Mouse (Mus musculus): ENCODE measurements at regions not wholly inside any gene's neighbourhood (a gene's known extent, or its start where the extent isn't known, plus 50 kb on each side); places are given as distances from the start of the nearest gene placed in this dataset.

DNA sequence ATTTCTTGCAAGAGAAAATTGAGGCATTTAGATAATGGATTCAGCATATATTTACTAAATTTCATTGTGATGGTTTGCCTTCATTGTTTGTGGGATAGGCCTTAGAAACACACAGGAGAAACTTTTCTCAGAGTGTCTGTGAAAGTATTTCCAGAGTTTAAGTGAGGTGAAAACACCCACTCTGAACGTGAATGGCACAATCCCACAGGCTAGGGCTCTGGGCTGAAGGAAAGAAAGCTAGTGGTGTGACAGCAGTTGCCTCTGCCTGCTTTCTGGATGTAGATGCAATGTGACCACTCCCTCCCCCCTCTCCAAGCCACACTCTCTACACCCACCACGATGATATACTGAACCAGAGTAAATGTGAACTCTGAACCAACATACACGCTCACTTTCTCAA, 672.4 kb upstream of the Tbl1xr1 start:
- ATAC-seq = no peak

DNA sequence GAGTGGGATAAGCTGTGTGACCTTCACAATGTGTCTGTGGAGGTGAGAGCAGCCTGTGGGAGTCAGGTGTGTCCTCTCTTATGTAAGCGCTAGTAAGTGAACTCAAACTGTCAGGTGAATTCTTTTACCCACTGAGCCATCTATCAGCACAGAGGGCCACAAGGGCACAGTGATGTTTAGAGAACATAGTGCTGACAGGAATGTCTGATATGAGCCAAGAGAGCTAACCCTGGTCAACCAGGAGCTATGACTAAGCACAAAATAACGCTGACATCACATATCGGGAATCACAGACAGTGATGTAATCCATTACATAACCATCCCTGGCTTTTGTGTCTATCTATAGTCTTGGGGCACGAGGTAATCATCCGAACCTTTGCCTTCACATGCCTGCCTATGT, 669.4 kb upstream of the Tbl1xr1 start:
- no peak for ATAC-seq

DNA sequence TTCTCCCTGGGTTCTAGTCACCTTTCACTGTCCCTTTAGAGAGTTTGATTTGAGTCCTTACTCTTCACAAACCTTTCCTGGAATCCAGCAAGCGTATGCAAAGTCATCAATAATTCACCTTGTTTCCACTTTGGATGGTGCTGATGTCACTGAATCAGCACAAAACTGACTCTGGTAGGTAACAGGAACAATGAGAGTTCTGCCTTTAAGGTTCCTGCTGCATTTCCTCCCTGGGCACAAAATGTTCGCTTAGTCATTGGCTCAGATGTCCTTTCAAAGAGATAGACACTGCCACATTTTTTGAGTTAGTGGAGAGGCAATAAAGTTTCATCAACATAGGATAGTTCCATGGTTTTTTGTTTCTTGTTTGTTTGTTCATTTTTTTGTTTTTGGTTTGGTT, 664.4 kb upstream of the Tbl1xr1 start:
- no peak for ATAC-seq

DNA sequence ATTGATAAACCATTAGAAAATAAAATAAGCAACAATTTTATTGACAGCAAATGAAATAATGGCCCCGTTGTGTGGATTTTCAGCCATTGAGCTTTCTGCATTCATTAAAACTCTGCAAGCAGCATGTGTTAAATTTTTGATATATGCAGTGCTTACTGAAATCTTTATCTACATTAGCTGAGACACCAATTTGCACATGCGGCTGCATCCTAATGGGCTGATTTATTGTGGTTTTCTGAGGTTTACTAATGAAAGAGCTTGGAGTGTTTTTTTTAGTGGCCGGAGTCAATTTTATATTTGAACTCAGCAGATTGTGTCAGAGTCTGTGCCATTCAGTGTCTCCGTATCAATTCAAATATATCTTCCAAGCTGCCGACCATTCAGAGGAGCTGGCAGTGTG, 653.3 kb upstream of the Tbl1xr1 start:
- no peak for ATAC-seq

DNA sequence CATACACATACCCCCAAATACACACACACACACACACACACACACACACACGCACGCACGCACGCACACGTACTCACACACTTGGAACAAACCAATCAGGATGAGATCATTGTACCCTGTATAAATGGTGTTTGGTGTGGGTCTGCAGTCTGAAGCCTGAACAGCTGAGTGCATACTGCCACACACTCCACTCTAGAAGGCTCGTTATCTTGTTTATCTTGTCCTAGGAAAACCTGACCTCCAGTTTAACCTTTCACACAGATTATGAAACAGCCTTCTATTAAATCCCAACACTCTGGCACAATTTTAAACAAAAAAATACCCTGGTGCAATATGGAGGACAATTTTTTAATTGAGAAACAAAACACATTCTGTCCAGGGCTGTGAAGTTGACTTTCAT, 649.9 kb upstream of the Tbl1xr1 start:
- ATAC-seq = no peak

DNA sequence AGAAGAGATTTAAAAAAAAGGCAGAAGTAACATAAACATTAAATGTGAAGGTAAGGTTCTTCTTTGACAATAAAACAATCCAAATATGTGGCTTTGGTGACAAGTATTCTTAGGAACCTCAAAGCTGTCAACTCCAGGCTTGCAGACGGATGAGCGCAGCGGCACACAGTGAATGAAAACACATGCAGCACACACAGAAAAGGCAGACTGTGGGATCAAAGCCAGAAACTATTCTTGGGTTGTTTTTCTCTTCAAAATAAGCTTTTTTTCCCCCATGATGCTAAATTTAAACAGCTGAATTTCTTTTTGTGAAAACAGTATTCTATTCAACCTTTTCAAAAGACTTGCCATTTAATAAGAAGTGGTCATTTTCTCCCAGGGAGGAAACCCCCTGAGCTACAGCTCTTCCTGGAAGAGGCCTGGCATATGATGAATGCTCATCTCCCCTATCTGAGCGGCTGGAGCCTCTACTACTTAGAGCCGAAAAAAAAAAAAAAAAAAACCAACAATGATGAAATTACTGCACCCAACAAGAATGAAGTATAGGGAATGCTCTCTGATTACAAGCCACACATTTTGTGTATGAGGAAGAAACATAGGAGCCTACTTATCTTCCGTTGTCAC, 648.9 kb upstream of the Tbl1xr1 start:
- no peak for ATAC-seq

DNA sequence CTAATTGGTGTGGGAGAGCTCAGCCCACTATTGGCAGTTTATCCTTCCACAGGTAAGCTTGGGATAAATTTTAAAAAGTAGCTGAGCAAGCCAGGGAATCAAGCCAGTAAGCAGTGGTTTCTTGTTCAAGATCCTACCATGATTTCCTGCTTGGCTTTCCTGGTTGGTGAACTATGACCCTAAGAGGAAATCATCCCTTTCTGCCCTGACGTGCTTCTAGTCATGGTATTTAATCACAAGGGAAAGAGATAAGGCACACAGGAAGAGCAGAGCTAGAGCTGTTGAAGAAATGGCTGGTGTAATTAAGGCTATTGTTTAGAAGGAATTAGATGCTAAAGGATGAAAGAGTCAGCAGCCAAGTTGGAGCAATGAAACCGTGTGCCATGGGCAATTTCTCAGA, 648.3 kb upstream of the Tbl1xr1 start:
- ATAC-seq = no peak

DNA sequence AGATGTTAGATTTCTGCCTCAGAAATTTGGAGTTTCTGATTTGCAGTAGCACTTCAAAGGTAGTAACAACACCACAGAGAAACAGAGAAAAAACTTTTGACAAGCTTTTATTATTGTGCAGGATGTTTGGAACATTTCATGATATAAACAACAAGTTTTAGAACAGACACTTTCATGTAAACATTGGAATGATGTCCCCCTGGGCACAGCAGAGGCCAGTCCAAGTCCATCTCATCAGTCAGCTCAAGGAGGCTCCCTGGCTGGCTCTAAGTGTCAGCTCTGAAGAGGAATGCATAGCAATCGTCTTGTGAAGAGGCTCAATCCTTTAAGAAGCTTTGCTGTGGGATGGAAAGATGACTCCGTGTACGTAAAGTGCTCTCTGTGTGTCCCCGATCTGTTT, 612.2 kb upstream of the Tbl1xr1 start:
- no peak for ATAC-seq

DNA sequence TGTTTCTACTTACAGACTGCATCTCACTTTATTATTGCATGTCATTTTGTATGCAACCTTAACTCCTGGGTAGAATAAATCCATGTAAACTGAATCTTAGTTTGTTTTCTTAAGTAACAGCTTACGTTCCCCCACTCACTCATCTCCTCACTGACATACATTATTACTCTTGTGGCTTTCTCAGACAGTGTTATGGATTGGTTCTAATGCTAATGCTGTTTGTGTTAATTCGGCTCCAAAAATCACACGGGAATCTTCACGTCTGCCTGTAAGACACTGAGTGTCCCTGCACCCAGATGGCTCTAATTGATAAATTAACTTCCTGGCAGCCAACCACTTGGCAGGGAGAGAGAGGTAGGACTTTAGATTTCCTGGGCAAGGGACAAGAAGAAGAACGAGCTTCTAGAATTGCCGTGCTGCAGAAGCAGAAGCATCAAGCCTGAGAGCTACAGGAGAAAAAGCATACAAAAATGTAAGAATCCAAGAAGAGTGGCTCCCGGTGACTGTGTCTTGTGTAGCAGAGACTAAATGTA, 610.3 kb upstream of the Tbl1xr1 start:
- no peak for ATAC-seq

DNA sequence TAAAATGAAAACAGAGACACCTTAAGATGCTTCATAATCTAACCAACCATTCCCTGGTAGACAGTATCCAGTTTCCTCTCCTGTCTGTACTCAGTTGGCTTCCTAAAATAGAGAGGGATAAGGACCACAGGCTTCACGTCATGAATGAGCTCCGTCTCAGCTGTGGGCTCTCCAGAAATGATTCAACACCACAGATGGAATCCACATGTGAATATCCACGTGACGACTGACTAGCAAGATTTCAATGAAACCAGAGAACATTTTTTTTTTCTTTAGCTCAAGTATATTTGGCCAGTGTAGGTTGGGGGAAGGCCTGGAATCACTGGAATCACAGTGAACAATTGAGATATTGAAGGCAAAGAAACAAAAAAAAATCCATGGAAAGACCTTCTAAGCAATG, 599.1 kb upstream of the Tbl1xr1 start:
- ATAC-seq = no peak

DNA sequence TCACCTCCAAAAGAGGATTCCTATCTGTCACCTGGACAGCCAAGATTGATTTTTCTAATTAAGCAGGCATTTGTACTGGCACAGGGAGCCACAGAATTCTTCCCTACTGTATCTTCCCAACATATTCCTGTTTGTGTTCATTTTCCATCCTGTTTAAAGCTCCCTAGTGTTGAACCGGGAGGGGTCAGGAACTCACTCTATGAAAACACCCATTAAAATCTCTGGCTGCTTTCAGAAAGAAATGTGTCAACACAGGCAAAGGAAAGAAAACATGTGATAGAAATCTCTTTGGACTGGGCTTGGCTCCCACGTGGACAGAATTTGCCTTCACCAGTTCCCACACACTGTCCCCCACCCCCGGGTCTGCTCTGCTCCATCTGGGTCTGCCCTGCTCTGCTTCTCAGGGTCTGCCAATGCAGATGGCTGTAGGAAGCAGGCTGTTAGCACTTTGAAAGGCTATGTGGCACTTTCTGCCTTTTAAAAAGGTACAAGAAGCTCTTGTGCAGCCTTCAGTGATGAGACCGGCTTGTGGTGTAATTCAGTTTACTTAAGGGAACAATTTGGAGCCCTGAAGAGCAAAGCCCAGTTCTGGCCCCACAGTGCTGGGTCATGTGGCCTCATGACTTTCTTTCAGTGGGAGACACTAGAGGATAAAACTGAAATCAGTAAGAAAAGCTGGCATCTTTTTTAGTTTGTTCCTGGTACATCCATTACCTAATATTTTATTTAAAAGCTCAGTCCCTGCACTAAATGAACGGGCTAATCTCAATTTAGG, 597.2 kb upstream of the Tbl1xr1 start:
- no peak for ATAC-seq

DNA sequence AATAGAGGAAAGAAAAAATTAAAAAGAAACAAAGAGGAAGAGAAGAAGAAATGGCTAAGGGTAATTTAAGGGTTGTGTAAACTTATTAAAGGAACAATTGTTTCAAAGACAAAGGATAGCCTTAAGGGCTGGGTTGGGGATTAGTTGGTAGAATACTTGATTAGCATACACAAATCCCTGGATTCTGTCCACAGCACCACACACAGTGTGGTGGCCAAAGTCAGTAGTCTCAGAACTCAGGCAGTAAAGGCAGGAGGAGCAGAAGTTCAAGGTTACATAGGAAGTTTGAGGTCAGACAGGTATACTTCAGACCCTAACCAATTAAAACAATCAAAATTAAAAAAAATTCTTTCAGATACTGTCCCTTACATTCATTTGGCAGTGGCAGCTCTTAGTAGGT, 596.6 kb upstream of the Tbl1xr1 start:
- ATAC-seq = no peak

DNA sequence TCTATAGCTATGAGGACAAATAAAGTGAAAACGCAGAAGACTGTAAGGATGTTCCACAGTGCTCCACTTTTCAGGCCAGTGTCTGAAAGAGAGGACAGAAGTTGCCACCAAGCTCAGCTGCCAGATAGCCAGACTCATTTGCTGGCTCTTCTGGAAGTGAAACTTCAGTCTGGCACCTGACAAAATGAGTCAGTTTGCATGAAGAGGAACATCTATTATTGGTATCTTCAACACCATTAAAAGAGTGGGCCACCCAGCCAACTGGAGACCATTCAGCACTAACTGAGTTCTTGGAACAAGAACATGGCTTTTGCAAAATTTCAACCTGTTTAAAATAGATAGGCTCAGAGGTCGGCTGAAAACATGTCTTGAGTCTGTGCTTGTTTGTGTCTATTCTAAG, 592.4 kb upstream of the Tbl1xr1 start:
- ATAC-seq = no peak

DNA sequence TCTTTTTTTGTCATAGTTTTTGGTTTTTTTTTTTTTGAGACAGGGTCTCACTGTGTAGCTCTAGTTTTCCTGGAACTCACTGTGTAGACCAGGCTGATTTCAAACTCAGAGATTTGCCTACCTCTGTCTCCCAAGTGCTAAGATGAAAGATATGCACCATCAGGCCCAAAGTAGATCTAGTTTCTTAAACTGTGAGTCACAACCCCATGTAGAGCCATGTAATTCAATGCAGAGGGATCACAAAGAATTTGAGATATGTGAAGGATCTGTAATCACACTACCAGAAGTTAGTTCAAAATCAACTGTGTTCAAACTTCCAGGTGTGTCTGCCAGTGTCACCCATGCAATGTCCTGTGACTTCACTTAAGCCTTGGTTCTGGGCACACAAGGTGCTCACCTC, 591.0 kb upstream of the Tbl1xr1 start:
- ATAC-seq = no peak

DNA sequence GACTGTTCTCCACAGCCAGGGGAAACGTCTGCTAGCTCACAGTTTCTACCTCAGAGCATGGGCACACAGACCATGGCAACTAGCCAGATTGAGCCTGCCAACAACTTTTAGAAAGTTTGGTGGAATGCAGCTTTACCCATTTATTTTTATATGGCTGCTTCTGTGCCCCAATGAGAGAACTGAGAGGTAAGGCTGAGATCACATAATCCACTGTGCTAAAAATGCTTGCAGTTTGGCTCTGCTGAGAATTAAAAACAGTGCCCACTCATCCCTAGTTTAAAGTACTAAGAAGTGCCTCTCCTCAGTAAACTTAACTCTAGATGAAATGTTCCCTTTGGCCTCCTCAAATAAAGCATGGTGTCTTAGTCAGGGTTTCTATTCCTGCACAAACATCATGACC, 586.9 kb upstream of the Tbl1xr1 start:
- no peak for ATAC-seq

DNA sequence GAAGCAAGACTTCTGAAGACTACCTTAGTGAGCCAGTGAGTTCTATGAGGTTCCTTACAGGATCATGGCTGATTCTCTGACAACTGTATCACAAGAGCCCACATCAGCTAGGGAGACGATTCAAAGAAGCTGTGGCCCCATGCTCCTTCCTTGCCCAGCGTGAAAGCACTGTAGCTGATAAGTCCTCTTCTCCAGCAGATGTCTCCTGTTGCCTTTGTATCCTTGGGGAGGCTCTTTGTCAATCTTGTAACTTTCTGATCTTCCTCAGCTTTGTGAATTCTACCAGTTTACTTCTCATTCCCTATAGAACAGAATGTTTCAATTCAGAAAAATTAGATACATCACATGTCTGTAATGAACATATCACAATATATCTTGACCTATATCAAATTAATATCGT, 584.0 kb upstream of the Tbl1xr1 start:
- ATAC-seq = no peak

DNA sequence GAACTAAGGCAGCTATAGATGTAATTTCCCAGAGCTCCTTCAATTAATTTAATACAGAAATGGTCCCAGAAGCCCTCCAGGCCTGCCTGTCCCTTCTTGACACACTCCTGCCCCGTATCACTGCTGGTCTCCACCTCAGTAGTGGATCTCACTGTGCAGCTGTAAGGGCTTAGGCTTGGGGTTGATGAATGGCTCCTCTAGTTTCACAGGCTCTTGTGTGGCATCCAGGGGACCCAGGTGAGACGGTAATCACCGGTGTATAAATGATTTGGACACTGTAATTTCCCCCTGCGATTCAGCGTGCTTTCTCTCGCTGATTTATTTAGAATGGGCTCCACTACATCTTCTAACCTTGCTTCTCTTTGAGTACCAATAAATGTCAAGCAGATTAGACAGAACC, 583.1 kb upstream of the Tbl1xr1 start:
- ATAC-seq = no peak

DNA sequence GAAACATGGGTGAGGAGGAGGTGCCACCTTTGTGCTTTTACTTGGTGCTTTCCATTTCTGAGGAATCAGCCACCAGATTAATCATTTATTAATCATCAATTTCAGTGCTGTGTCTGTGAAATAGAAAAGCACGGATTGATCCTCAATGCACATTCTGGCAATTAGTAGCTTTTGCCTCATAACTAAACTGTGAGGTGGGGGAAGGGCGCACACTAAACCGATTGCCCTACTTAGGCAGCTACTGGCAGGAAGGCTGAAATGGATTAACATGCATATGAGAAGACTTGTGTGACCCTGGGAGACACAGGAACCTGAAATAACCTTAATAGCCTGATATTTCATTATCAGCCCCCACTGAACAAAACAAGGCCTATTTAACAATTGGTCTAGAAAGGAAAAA, 581.5 kb upstream of the Tbl1xr1 start:
- no peak for ATAC-seq

DNA sequence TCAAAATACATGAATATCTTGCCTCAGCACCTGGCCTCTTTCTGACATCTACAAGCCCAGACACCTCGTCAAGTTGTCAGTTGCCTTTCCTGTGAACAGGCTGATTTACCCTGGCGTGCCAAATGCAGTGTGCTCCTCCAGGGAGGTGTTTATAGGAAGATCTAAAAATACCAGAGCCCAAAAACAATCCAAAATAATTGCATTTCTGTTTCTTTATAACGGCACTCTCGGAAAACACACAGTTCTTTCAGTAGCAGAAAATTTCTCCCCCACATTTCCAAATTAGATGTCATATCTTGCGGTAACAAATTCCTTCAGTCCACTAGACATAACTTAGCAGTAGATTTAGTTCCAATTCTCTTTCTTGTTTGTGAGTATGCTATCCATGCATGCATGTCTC, 580.8 kb upstream of the Tbl1xr1 start:
- no peak for ATAC-seq

DNA sequence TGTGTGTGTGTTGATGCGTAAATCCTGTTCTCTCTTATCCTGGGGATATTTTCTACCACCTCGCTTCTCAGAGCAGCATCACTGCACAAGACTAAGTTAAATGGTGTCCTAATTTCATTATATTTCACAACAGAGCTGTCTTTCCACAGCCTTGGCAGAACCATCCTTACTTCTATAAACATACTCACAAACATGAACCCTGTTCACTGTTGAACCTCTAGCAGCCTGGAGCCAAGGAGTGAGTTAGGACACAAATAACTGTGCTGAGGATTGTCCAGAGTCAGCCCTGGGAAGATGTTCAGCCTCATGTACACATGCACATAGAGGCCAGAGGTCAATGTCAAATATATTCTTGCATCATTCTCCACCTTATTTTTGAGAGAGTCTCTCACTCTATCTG, 580.3 kb upstream of the Tbl1xr1 start:
- ATAC-seq = no peak

DNA sequence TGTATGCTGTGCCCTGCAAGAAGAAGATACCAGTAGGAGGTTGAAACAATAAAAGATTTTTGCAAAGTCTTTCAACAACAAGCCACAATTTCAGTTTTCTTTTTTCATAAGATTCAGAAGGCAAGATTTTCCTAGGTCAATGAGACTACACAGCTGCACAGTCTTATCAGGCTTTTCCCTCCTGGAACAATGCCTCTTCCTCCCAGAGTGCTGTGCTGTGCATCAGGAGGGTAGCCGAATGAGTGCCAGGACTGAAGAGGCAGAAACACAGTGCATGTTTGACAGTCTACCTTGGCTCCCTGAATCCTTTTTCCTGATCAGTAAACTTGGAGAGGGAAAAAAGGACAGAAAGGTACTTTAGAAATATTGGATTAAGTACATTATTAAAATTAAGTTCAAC, 579.4 kb upstream of the Tbl1xr1 start:
- no peak for ATAC-seq

DNA sequence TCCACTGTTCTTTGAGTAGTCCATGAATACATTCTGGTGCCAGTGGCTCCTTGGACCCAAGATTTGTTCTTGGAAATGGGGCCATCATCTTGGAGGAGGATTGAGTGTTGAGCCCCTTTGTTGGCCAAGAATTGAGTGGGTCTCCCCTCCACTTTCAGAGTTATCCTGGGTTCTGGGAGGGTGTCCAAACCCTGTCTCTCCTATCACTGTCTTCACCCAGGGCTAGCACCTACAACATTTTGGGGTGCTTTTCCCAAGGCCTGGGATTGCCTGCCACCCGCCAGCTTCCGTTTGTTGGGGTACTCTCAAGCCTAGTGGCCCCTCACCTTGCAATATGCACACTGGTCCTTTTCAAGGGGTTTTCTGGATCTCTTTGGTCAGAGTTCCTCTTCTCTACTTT, 568.8 kb upstream of the Tbl1xr1 start:
- no peak for ATAC-seq

DNA sequence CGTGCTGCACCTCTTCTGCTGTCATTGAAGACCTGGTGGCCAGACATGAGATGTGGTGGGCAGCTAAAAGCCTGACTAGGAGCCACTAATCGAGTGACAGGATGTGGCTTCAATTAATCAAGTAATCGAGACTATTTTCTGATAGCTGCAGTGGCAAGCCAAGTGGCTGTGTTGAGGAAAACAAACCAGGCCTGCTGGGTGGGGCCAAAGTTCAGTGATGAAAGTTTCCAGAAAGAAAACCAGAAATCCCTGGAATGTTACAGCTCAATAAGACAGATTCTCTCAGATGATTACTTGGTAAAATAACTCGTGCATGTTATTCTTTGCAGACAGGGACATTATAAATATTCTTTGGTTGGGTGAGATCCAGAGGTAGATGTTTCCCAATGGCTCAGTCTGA, 564.4 kb upstream of the Tbl1xr1 start:
- ATAC-seq = no peak

DNA sequence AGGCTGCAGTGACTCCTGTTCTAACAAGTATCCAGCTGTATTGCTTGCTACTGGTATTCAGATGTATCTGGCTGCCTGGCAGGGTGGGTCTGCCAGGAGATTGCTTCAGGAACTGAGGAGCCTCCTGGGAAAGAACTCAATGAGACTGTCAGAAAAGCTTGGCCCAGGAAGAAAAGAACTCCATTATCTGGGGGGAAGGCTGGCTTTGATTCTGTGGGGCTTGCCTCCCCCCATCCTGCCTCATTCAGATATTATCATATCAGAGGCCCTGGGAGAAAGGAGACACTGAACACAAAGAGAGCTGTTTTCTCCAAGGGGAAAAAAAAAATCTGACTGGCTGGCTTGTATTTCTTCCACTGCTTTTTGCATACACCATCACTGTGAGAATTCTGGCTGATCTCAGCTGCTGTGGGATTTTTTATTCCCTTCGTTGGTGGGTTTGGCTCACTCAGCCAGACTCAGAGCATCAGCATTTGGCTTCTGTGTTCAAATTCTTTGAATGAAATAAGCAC, 552.0 kb upstream of the Tbl1xr1 start:
- no peak for ATAC-seq

Data from activated CD4-positive, CD25-positive, alpha-beta regulatory T cell, adult 4 months (primary cell).